Mouse (Mus musculus) limb, embryonic 14.5 days (tissue): ENCODE data around the gene Gm10053. TPM values are rescaled to one million over a fixed set of nuclear protein-coding genes. Genes with fewer than 3 reads are reported as not detected.

ENCODE experiments used
- ATAC-seq: fragments of 200-750 bp; cut with Nextera tagmentation; 2 replicates; pipeline ENCODE4 v1.8.0; 2017; ENCODE audit warnings: low read depth, moderate number of reproducible peaks, moderate TSS enrichment; ENCODE audit not compliant: low FRiP score
- DNase-seq: peaks from one replicate; pipeline ENCODE4 v3.0.0-alpha.2; 2015; ENCODE audit warnings: low spot score
- H3K27ac ChIP-seq: fragments of 300-500 bp; sonication (generic); replicated peaks from 2 replicates; pipeline ENCODE4 v1.5.1; 2014; ENCODE audit warnings: low read depth, mild to moderate bottlenecking, low read length, moderate library complexity, mixed read lengths
- H3K27me3 ChIP-seq: fragments of 300-500 bp; sonication (generic); 2 replicates; pipeline ENCODE4 v1.6.1; 2014; ENCODE audit warnings: low read length, mixed read lengths; ENCODE audit not compliant: control insufficient read depth, insufficient read depth
- H3K36me3 ChIP-seq: fragments of 300-500 bp; sonication (generic); 2 replicates; pipeline ENCODE4 v1.6.1; 2014; ENCODE audit warnings: mild to moderate bottlenecking, low read length, moderate library complexity, mixed read lengths; ENCODE audit not compliant: control insufficient read depth, insufficient read depth
- H3K4me1 ChIP-seq: fragments of 300-500 bp; sonication (generic); 2 replicates; pipeline ENCODE4 v1.6.1; 2014; ENCODE audit warnings: antibody characterized with exemption, low read length, mixed read lengths; ENCODE audit not compliant: control insufficient read depth, insufficient read depth
- H3K4me2 ChIP-seq: fragments of 300-500 bp; sonication (generic); replicated peaks from 2 replicates; pipeline ENCODE4 v1.6.1; 2014; ENCODE audit warnings: low read depth, mild to moderate bottlenecking, low read length, moderate library complexity; ENCODE audit not compliant: severe bottlenecking
- H3K4me3 ChIP-seq: fragments of 300-500 bp; sonication (generic); replicated peaks from 2 replicates; pipeline ENCODE4 v1.5.1; 2014; ENCODE audit warnings: low read length
- H3K9ac ChIP-seq: fragments of 300-500 bp; sonication (generic); 2 replicates; pipeline ENCODE4 v1.6.1; 2014; ENCODE audit warnings: mild to moderate bottlenecking, low read depth, low read length, moderate library complexity; ENCODE audit not compliant: severe bottlenecking
- H3K9me3 ChIP-seq: fragments of 300-500 bp; sonication (generic); 2 replicates; pipeline ENCODE4 v1.6.1; 2016; ENCODE audit warnings: low read length; ENCODE audit not compliant: control insufficient read depth
- POLR2A ChIP-seq: fragments of 200-500 bp; IDR thresholded peaks from 2 replicates; pipeline ENCODE4 v1.8.0; 2012; ENCODE audit warnings: inconsistent platforms, mild to moderate bottlenecking, moderate library complexity, borderline replicate concordance; ENCODE audit not compliant: insufficient read depth, insufficient read length; ENCODE audit errors: extremely low read depth
- WGBS: fragments of 180-500 bp; shearing (Covaris S2); extraction: QIAGEN DNeasy Blood & Tissue Kit; methylation state at CpG from one replicate; pipeline ENCODE4 v1.1.7; 2014; 5-methylcytosine and 5-hydroxymethylcytosine counted together
- polyA plus RNA-seq, 2 experiments: library from polyadenylated mRNA; depleted of rRNA in 1 of 2; stranded (reverse) in 1 of 2; unstranded in 1 of 2; fragments of >200 nt; fragmentation: Nextera tagmentation in 1 of 2; extraction: Ambion mirVana in 1 of 2; gene quantifications; 2 replicates each; pipeline versions ENCODE4 v1.2.1 to v1.2.3; 2012 to 2014

The Gm10053 gene
- polyA plus RNA-seq, 2 experiments: 50.4 to 204 TPM

- Histone ChIP-seq H3K4me2 (peak overlapping the region; percentile 35), H3K27me3 (peaks cover 67% of the 10 kb centered on the region), H3K9me3 (no peaks in the 10 kb centered on the region), H3K4me1 (peaks cover 12% of the 10 kb centered on the region), H3K27ac (no peak overlapping the region), H3K9ac (no peak overlapping the region), H3K36me3 (no peaks in the 10 kb centered on the region), H3K4me3 (peak overlapping the region; percentile 18)
- under 1% methylated on average over 57 of the region's 57 CpGs for WGBS
- DNase-seq (no peak), ATAC-seq (no peak)
- no peak for TF ChIP-seq POLR2A
These were observed 21.8 kb downstream of the Gm10053 start for GRCm38 (mm10) chr19:24897006-24897895.

GRCm38 (mm10) chr19:24897896-24898736 is 22.6 kb downstream of the Gm10053 start:
- 3% methylated on average over 20 of the region's 20 CpGs for WGBS
- H3K36me3 ChIP-seq: no peaks in the 10 kb centered on the region
- no peak overlapping the region for H3K4me3 ChIP-seq
- H3K27ac ChIP-seq: no peak overlapping the region
- DNase-seq: no peak
- H3K27me3 ChIP-seq: peaks cover 75% of the 10 kb centered on the region
- H3K9ac ChIP-seq: no peak overlapping the region
- H3K4me2 ChIP-seq: no peak overlapping the region
- H3K4me1 ChIP-seq: peaks cover 12% of the 10 kb centered on the region
- TF ChIP-seq POLR2A: no peak
- no peaks in the 10 kb centered on the region for H3K9me3 ChIP-seq
- ATAC-seq: no peak

GRCm38 (mm10) chr19:24898737-24899577 is 23.5 kb downstream of the Gm10053 start:
- WGBS: 3% methylated on average over 34 of the region's 34 CpGs
- ATAC-seq (no peak), DNase-seq (no peak)
- Histone ChIP-seq H3K36me3 (no peaks in the 10 kb centered on the region), H3K9ac (no peak overlapping the region; the same call in 1 of the 2 replicates), H3K4me2 (peak overlapping the region; percentile 64; the same call in 1 of the 2 replicates), H3K4me3 (peak overlapping the region; percentile 37), H3K4me1 (peaks cover 12% of the 10 kb centered on the region), H3K27ac (no peak overlapping the region), H3K27me3 (peaks cover 82% of the 10 kb centered on the region), H3K9me3 (no peaks in the 10 kb centered on the region)
- TF ChIP-seq POLR2A: no peak

- TF ChIP-seq POLR2A: no peak
- WGBS: under 1% methylated on average over 80 of the region's 84 CpGs
- no peak overlapping the region for H3K27ac ChIP-seq
- peak overlapping the region; percentile 64 for H3K4me2 ChIP-seq
- ATAC-seq: peak; percentile 41; the same call in 1 of the 2 replicates
- no peaks in the 10 kb centered on the region for H3K36me3 ChIP-seq
- H3K27me3 ChIP-seq: peaks cover 88% of the 10 kb centered on the region
- peak overlapping the region; percentile 37 for H3K4me3 ChIP-seq
- H3K4me1 ChIP-seq: peaks cover 12% of the 10 kb centered on the region
- peak overlapping the region; percentile 34 for H3K9ac ChIP-seq
- H3K9me3 ChIP-seq: no peaks in the 10 kb centered on the region
- no peak for DNase-seq
These were observed 24.4 kb downstream of the Gm10053 start for GRCm38 (mm10) chr19:24899578-24900544.
